Mouse (Mus musculus): ENCODE measurements at regions not wholly inside any gene's neighbourhood (a gene's known extent, or its start where the extent isn't known, plus 50 kb on each side); places are given as distances from the start of the nearest gene placed in this dataset.

DNA sequence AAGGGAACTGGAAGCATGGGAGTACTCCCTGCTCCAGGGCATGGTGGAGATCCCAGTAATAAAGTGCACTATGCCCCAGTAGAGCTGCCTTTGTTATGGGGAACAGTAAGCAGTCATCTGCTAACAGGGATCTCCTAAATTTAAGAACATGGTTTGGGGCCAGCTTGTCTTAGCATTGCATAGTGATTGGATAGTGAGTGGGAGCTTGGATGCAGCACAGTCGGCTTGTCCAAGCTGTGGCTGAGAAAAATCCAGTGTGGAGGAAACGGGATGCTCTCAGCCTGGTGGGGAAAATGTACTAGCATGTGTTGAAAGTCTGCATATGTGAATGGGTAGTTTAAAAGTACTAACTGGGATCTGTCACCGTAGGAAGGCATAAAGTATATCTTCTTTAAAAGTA is 326.6 kb upstream of the Apob start:
- TF ChIP-seq CTCF (conservative IDR thresholded peaks at IDR 0.05; ENCODE audit: low read length), result no peak
- no peak for TF ChIP-seq NANOG (IDR thresholded peaks at IDR 0.05; ENCODE audit: borderline replicate concordance, low read length)
- TF ChIP-seq POU5F1 (IDR thresholded peaks at IDR 0.05; ENCODE audit: borderline replicate concordance, low read length), result no peak
